Mouse (Mus musculus) central nervous system, embryonic 14 days (tissue): Measurements from ENCODE around the gene Nrm. TPM values are rescaled to one million over a fixed set of nuclear protein-coding genes. Genes with fewer than 3 reads are reported as not detected.

Source experiments
- polyA plus RNA-seq: library from polyadenylated mRNA; depleted of rRNA; stranded (reverse); fragments of >200 nt; gene quantifications from 2 replicates; pipeline ENCODE4 v1.2.3, GENCODE M21; 2012; rRNA removed

Gene Nrm
- 30.7 and 36.6 TPM in 2 replicates for polyA plus RNA-seq

GRCm38 (mm10) chr17:35861198-35861857, at the start of gene Nrm:
TSS of gene Nrm (plus strand) at chr17:35861318.

GRCm38 (mm10) chr17:35821439-35822430, 39.4 kb upstream of the Nrm start, which contains the start of gene Ier3:
TSS of gene Ier3 (plus strand) at chr17:35821684.

DNA sequence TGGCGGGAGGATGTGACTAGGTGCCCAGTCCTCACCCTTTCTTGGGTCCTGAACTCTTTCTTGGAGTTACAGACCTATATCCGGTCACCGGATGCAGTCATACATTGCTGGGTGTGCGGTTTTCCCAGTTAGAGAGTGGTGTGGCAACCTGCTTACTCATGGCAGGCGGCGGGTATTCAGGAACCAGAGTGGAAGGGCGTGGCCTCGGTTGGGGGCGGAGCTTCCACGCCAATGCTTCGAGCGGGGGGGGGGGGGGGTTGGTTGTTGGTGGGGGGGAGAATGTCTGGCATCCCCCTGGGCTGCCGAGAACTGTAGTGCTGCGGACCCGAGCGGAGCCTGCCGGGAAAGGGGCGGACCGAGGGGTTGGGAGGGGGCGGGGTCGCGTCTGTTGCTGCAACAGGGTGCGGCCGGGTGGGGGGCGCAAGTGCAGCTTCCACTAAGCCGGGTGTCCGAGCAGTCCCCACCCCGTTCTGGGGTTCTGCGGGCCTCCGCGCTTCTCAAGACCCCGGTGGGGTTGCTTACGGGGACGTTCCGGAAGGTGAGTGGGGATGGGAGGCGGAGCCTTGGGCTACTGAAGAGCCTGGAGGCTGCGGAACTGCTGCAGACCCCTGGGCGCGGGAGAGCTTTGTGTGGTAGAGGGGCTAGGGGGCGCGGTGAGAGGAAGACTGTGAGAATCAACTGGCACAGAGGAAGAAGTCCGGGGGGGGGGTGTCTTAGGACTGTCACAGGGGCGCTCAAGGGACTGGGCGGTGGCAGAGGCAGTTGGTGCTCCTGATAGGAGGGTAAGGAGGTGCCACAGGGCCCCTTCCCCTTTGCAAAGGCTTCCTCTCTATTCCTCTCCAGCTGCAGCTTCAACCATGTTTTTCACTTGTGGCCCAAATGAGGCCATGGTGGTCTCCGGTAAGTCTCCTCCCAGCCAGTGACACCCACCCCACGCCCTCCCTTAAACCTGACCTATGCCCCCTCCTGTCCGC, 37.9 kb upstream of the Nrm start, which contains the start of gene Flot1:
Gene Flot1 (plus strand): TSS at position 267 of the 974 bp plus-strand sequence.

DNA sequence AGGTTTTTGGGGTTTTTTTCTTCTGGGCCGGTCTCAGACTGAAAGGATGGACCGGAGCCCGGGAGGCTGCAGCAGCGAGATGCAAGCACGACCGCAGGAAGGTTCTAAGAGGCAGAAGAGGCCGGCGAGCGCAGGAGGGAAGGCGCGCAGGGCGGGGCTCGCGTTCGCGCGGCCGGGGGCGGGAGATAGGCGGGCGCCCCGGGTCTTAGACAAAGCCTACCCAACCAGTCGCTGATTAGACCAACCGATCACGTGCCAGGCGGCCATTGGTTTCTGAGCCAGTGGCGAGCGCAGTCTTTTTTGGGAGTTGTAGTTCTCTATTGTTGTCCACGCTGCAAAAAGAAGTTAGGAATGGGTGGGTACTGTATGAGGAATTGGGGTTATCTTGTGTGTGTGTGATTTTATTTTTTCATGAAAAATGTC, 23.0 kb upstream of the Nrm start, which contains the start of gene Tubb5:
Gene Tubb5 (minus strand): TSS at position 185 of the 423 bp plus-strand sequence.

GRCm38 (mm10) chr17:35841076-35841950, 19.8 kb upstream of the Nrm start, which contains the start of gene Mdc1:
TSS of gene Mdc1 (plus strand) at chr17:35841515.

DNA sequence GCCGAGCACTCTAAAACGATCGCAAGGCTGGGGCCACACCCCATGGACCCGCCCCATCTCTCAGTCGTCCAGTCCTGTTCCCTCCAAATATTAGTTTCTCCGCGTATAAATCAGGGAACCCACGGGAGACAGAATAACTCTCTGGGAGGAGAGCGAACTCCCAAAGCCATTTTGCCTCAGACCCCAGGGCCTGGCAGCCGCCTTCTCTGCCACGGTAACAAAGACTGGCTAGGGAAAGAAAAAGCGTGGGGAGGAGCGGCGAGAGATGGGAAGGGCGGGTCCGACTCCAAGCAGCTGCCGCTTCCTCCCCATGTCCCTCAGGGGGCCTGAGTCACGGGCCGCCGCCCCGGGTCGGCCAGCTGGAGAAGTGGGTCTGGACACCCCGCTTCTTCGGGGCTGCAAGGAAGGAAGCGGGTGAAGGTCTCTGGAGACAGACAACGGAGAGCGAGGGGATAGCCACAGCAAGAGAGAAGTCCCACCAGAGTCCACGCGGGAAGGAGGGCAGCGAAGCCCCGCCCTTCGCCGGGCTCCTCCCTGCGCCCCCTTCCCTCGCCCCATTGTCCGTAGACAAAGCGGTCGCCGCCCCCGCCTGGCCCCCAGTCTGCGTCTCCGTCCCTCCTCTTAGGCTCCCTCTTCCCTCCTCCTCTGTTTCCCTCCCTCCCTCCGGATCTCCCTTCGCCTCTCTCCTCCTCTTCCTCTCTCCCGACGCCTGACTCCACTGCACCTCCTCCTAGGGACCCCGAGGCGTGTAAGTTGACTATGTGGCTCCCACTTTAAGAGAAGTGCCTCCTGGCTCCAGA, 4.6 kb downstream of the Nrm start, which contains the start of gene Ppp1r18:
Gene Ppp1r18 (plus strand): TSS at position 113 of the 800 bp plus-strand sequence.

DNA sequence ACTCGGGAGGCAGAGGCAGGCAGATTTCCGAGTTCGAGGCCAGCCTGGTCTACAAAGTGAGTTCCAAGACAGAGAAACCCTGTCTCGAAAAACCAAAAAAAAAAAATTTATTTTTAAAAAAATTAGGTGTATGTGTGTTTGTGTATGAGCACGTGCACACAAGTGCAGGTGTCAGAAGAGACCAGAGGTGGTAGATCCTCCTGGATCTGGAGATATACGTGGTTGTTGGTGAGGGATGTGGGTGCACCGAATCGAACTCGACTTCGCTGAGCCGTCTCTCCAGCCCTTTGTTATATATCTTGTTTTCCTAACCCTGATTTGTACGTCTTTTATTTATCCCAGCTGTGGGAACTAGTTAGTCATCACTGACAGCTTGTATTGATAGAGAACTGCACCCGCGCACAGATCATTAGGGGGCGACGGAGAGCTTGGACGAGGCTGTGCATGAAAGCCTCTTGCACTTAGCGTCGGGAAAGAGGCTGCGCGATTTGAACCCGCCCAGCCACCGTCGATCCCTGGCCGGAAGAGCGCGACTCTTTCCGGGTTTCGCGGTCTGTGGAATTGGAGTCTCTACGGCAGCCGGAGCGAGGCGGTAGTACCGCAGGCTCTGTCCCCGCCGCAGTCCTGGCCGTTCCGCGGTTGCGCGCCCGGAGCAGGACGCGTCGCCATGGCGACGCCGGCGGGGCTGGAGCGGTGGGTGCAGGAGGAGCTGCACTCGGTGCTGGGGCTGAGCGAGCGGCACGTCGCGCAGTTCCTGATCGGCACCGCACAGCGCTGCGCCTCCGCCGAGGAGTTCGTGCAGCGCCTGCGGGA, 18.3 kb downstream of the Nrm start, which contains the start of gene Dhx16:
Gene Dhx16 (plus strand): TSS at position 575 of the 813 bp plus-strand sequence.

GRCm38 (mm10) chr17:35896781-35897643, 35.9 kb downstream of the Nrm start, which contains the start of gene 2310061I04Rik:
TSS of gene 2310061I04Rik (minus strand) at chr17:35897431.

DNA sequence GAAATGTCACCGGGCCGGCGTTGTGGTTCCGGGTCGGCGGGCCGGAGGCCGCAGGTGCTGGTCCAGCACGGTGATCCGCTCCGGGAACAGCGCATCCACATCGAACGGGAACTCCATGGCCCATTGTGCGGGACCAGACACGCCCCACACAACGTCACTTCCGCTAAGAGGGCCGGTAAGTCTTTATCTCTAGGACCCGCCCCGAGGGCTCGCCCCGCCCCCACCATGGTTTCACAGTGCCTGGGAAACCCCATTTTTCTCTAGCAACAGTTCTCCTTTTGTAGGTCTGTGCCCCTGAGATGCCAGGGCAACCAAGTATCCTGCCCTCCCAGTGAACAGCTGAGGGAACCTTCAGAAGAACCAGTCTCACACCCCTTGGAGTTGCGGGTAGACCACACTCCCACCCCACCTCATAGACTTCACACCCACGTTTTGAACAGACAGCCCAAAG, 48.8 kb downstream of the Nrm start, which contains the start of gene Atat1:
Gene Atat1 (minus strand): TSS at position 157 of the 451 bp plus-strand sequence.

Other genes with a start within 250 kb of the Nrm start
- gene Gm9573, start 234.7 kb upstream of the Nrm start, polyA plus RNA-seq = not detected in 2 replicates
- 0.06 and 0.15 TPM in 2 replicates for gene Mucl3, start 217.6 kb upstream of the Nrm start, polyA plus RNA-seq
- gene Vars2, start 193.7 kb upstream of the Nrm start, polyA plus RNA-seq = 35.4 and 37.4 TPM in 2 replicates
- 31.1 and 34.8 TPM in 2 replicates for gene Gtf2h4, start 187.6 kb upstream of the Nrm start, polyA plus RNA-seq
- gene Ddr1, start 156.7 kb upstream of the Nrm start, polyA plus RNA-seq = 94.3 and 115 TPM in 2 replicates
- gene Ier3, start 39.6 kb upstream of the Nrm start, polyA plus RNA-seq = 7.2 and 9.6 TPM in 2 replicates
- 93.0 and 103 TPM in 2 replicates for gene Flot1, start 38.1 kb upstream of the Nrm start, polyA plus RNA-seq
- 2,634 and 2,916 TPM in 2 replicates for gene Tubb5, start 23.0 kb upstream of the Nrm start, polyA plus RNA-seq
- 25.3 and 25.5 TPM in 2 replicates for gene Mdc1, start 19.8 kb upstream of the Nrm start, polyA plus RNA-seq
- 50.0 and 51.7 TPM in 2 replicates for gene Ppp1r18, start 4.3 kb downstream of the Nrm start, polyA plus RNA-seq
- 62.9 and 66.5 TPM in 2 replicates for gene Dhx16, start 18.5 kb downstream of the Nrm start, polyA plus RNA-seq
- 76.7 and 87.7 TPM in 2 replicates for gene 2310061I04Rik, start 36.1 kb downstream of the Nrm start, polyA plus RNA-seq
- 501 and 522 TPM in 2 replicates for gene Atat1, start 48.8 kb downstream of the Nrm start, polyA plus RNA-seq
- 47.1 and 48.5 TPM in 2 replicates for gene Mrps18b, start 55.1 kb downstream of the Nrm start, polyA plus RNA-seq
- 51.1 and 51.8 TPM in 2 replicates for gene Ppp1r10, start 55.1 kb downstream of the Nrm start, polyA plus RNA-seq
- 102 and 109 TPM in 2 replicates for gene Abcf1, start 108.4 kb downstream of the Nrm start, polyA plus RNA-seq
- gene Gnl1, start 118.5 kb downstream of the Nrm start, polyA plus RNA-seq = 37.6 and 47.2 TPM in 2 replicates
- gene Prr3, start 118.9 kb downstream of the Nrm start, polyA plus RNA-seq = 58.4 and 64.9 TPM in 2 replicates
- 0.39 and 0.44 TPM in 2 replicates for gene H2-T24, start 159.2 kb downstream of the Nrm start, polyA plus RNA-seq
- gene H2-T23, start 171.5 kb downstream of the Nrm start, polyA plus RNA-seq = 8.6 and 10.6 TPM in 2 replicates
- 8.4 and 13.7 TPM in 2 replicates for gene H2-T22, start 181.4 kb downstream of the Nrm start, polyA plus RNA-seq
- not detected in 2 replicates for gene Gm6034, start 181.6 kb downstream of the Nrm start, polyA plus RNA-seq
- gene Gm11127, start 197.1 kb downstream of the Nrm start, polyA plus RNA-seq = 0.05 TPM in 1 of 2 replicates, not detected in the other